8 mouse cellular contexts compared by ENCODE assay signal in the genomic region with DNA sequence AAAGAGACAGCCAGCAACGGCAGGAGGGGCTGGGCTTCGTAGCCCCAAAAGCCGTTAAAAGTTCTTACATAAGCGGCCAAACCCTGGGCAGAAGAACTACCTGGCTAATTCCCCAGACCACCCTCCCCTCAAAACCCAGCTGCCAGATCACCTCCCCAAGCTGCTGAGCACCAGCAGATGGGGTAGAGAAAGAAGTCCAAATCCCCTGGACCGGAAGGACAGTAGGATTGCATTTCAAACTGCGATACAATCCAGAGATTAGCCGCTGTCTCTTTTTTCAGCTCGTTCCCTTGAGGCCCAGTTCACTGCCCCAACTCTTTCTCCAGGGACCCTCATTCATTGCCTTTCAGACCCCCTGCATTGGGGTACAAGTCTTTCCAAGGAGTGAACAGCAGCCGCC. TPM values are rescaled to one million over a fixed set of nuclear protein-coding genes. Genes with fewer than 3 reads are reported as not detected.
DNase-seq lines count a peak whose midpoint lies in the region; ATAC-seq and TF ChIP-seq lines count a peak whose summit lies in the region.

No protein-coding gene starts in this region.

- no peaks in the 10 kb centered on the region for H3K36me3 ChIP-seq in thymus, adult 2 months (ENCODE audit: control insufficient read depth, insufficient read depth, low read length)
- H3K36me3 ChIP-seq in liver, embryonic 12.5 days = no peaks in the 10 kb centered on the region
- no peaks in the 10 kb centered on the region for H3K36me3 ChIP-seq in stomach, embryonic 16.5 days (ENCODE audit: control insufficient read depth, insufficient read depth, low read length)

- intact Hi-C loops in gastrocnemius, adult 2 months (cut with DNase I) = no loop called here
- intact Hi-C loops in left cerebral cortex, postnatal 36 days (cut with DNase I) = no loop called here

- 1% methylated on average over 9 of the region's 9 CpGs for WGBS in thymus, adult 2 months
- WGBS in liver, embryonic 12.5 days (ENCODE audit: insufficient replicate concordance) = 18% methylated on average over 9 of the region's 9 CpGs
- WGBS in stomach, embryonic 16.5 days = 23% methylated on average over 9 of the region's 9 CpGs

- DNase-seq in gastrocnemius, adult 2 months = no peak
- no peak for DNase-seq in gastrocnemius, postnatal 10 days
- DNase-seq in thymus, adult 2 months = no peak
- DNase-seq in thymus, postnatal 36 days = no peak
- no peak for DNase-seq in left cerebral cortex, postnatal 36 days (ENCODE audit: low spot score in 2 of 2)
- no peak for DNase-seq in urinary bladder, postnatal 36 days (ENCODE audit: low spot score in 2 of 2)

- no peak for TF ChIP-seq CTCF in gastrocnemius, adult 2 months (IDR thresholded peaks at IDR 0.05)
- no peak for TF ChIP-seq CTCF in thymus, adult 2 months (IDR thresholded peaks at IDR 0.05; ENCODE audit: borderline replicate concordance, control insufficient read depth, extremely low read depth, insufficient read depth, low read length, poor library complexity)

- no peaks in the 10 kb centered on the region for H3K27me3 ChIP-seq in thymus, adult 2 months (ENCODE audit: control insufficient read depth, insufficient read depth, low read length)
- H3K27me3 ChIP-seq in liver, embryonic 12.5 days (replicated peaks) = peaks cover 58% of the 10 kb centered on the region
- H3K27me3 ChIP-seq in stomach, embryonic 16.5 days (ENCODE audit: control insufficient read depth, insufficient read depth, low read length) = peaks cover 17% of the 10 kb centered on the region

- H3K9ac ChIP-seq in liver, embryonic 12.5 days = no peak overlapping the region; the same call in 1 of the 2 replicates
- peak overlapping the region; percentile 76 for H3K9ac ChIP-seq in stomach, embryonic 16.5 days (ENCODE audit: low read length)

- H3K4me3 ChIP-seq in gastrocnemius, adult 2 months = peak overlapping the region; percentile 93
- H3K4me3 ChIP-seq in thymus, adult 2 months (ENCODE audit: control insufficient read depth, insufficient read depth, low read length) = peak overlapping the region; percentile 81
- H3K4me3 ChIP-seq in liver, embryonic 12.5 days = peak overlapping the region; percentile 63
- peak overlapping the region; percentile 76 for H3K4me3 ChIP-seq in stomach, embryonic 16.5 days (replicated peaks; ENCODE audit: low read length)

- peak overlapping the region; percentile 91 for H3K27ac ChIP-seq in gastrocnemius, adult 2 months
- H3K27ac ChIP-seq in thymus, adult 2 months (ENCODE audit: control insufficient read depth, insufficient read depth, low read length) = peak overlapping the region; percentile 98
- H3K27ac ChIP-seq in liver, embryonic 12.5 days = no peak overlapping the region
- H3K27ac ChIP-seq in stomach, embryonic 16.5 days (ENCODE audit: low read length) = no peak overlapping the region

- ATAC-seq in liver, embryonic 12.5 days = no peak
- no peak for ATAC-seq in stomach, embryonic 16.5 days (ENCODE audit: insufficient read depth, low FRiP score)

- no peak for TF ChIP-seq POLR2A in thymus, adult 2 months (IDR thresholded peaks at IDR 0.05; ENCODE audit: control insufficient read depth, extremely low read depth, insufficient read depth, low read length, poor library complexity)

- H3K4me1 ChIP-seq in thymus, adult 2 months (replicated peaks; ENCODE audit: control insufficient read depth, insufficient read depth, low read length) = peaks cover 42% of the 10 kb centered on the region
- peaks cover 40% of the 10 kb centered on the region for H3K4me1 ChIP-seq in liver, embryonic 12.5 days
- H3K4me1 ChIP-seq in stomach, embryonic 16.5 days (ENCODE audit: control insufficient read depth, insufficient read depth, low read length) = peaks cover 33% of the 10 kb centered on the region

- no peaks in the 10 kb centered on the region for H3K9me3 ChIP-seq in liver, embryonic 12.5 days (replicated peaks)
- no peaks in the 10 kb centered on the region for H3K9me3 ChIP-seq in stomach, embryonic 16.5 days (replicated peaks; ENCODE audit: control insufficient read depth, low read length)

- peak overlapping the region; percentile 94 for H3K4me2 ChIP-seq in liver, embryonic 12.5 days
- H3K4me2 ChIP-seq in stomach, embryonic 16.5 days (ENCODE audit: low read depth, low read length) = peak overlapping the region; percentile 92

RNA-seq across cellular contexts. Expression of gene Impdh1, which starts 1.0 kb away (rescaled TPM):
- total RNA-seq in gastrocnemius, adult 2 months (2021) = 10 to 100 TPM in 1 of 2 experiments, 1 to 10 TPM in 1; 9.9 to 10.3 TPM
- 10 to 100 TPM; 23.4 to 24.7 TPM for total RNA-seq in gastrocnemius, postnatal 10 days (2021)
- 323 and 354 TPM in 2 replicates for polyA plus RNA-seq in thymus, adult 2 months (2012; rRNA removed)
- polyA plus RNA-seq in liver, embryonic 12.5 days (2016; fragmentation: Nextera tagmentation; extraction: Ambion mirVana) = 13.7 and 14.3 TPM in 2 replicates
- polyA plus RNA-seq in stomach, embryonic 16.5 days (2015; fragmentation: Nextera tagmentation; extraction: Ambion mirVana) = 43.4 and 43.7 TPM in 2 replicates
- 10 to 100 TPM; 63.5 to 69.7 TPM for total RNA-seq in left cerebral cortex, postnatal 36 days (2021)

RNA-seq across cellular contexts. Expression of gene Prrt4, which starts 35.8 kb away (rescaled TPM):
- under 1 TPM; 0.36 to 0.73 TPM for total RNA-seq in gastrocnemius, adult 2 months (2021)
- 1 to 10 TPM in 1 of 2 experiments, under 1 TPM in 1; 0.78 to 1.2 TPM for total RNA-seq in gastrocnemius, postnatal 10 days (2021)
- 0.32 and 0.41 TPM in 2 replicates for polyA plus RNA-seq in thymus, adult 2 months (2012; rRNA removed)
- polyA plus RNA-seq in liver, embryonic 12.5 days (2016; fragmentation: Nextera tagmentation; extraction: Ambion mirVana) = 0.07 and 0.12 TPM in 2 replicates
- 0.30 and 0.31 TPM in 2 replicates for polyA plus RNA-seq in stomach, embryonic 16.5 days (2015; fragmentation: Nextera tagmentation; extraction: Ambion mirVana)
- 1 to 10 TPM; 2.9 to 3.1 TPM for total RNA-seq in left cerebral cortex, postnatal 36 days (2021)

RNA-seq across cellular contexts. Expression of gene Rbm28, which starts 50.4 kb away (rescaled TPM):
- 10 to 100 TPM; 16.3 to 18.4 TPM for total RNA-seq in gastrocnemius, adult 2 months (2021)
- 10 to 100 TPM; 16.7 to 19.0 TPM for total RNA-seq in gastrocnemius, postnatal 10 days (2021)
- 9.9 and 13.0 TPM in 2 replicates for polyA plus RNA-seq in thymus, adult 2 months (2012; rRNA removed)
- polyA plus RNA-seq in liver, embryonic 12.5 days (2016; fragmentation: Nextera tagmentation; extraction: Ambion mirVana) = 23.2 and 27.2 TPM in 2 replicates
- polyA plus RNA-seq in stomach, embryonic 16.5 days (2015; fragmentation: Nextera tagmentation; extraction: Ambion mirVana) = 28.3 and 29.4 TPM in 2 replicates
- 10 to 100 TPM; 32.1 to 57.4 TPM for total RNA-seq in left cerebral cortex, postnatal 36 days (2021)

RNA-seq across cellular contexts. Expression of gene Hilpda, which starts 57.1 kb away (rescaled TPM):
- 1 to 10 TPM; 2.9 to 4.0 TPM for total RNA-seq in gastrocnemius, adult 2 months (2021)
- total RNA-seq in gastrocnemius, postnatal 10 days (2021) = 1 to 10 TPM; 6.9 to 8.8 TPM
- polyA plus RNA-seq in thymus, adult 2 months (2012; rRNA removed) = 31.3 and 35.9 TPM in 2 replicates
- 19.1 and 20.0 TPM in 2 replicates for polyA plus RNA-seq in liver, embryonic 12.5 days (2016; fragmentation: Nextera tagmentation; extraction: Ambion mirVana)
- 32.6 and 34.2 TPM in 2 replicates for polyA plus RNA-seq in stomach, embryonic 16.5 days (2015; fragmentation: Nextera tagmentation; extraction: Ambion mirVana)
- 1 to 10 TPM; 6.5 to 7.5 TPM for total RNA-seq in left cerebral cortex, postnatal 36 days (2021)

Comparison
In these comparisons a context has a peak if more than half of its experiments do, and no peak if none do; other contexts are left out.
1. H3K27ac ChIP-seq: peak in gastrocnemius, adult 2 months (single experiment) and thymus, adult 2 months (single experiment); none in liver, embryonic 12.5 days (single experiment) and stomach, embryonic 16.5 days (single experiment).
2. Peak in every context shown above with its lines, with median percentiles within 50 percentile points of each other: H3K4me3 ChIP-seq.